Mouse (Mus musculus): ENCODE measurements around the gene Uck2.

Uck2 gene

DNA sequence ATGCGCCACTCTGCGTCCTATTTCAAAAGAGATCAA lies at the start of gene Uck2:
Uck2 (minus strand) TSS at position 1 of the 36 bp plus-strand sequence.
- no peak for DNase-seq (ENCODE audit: low spot score)

DNA sequence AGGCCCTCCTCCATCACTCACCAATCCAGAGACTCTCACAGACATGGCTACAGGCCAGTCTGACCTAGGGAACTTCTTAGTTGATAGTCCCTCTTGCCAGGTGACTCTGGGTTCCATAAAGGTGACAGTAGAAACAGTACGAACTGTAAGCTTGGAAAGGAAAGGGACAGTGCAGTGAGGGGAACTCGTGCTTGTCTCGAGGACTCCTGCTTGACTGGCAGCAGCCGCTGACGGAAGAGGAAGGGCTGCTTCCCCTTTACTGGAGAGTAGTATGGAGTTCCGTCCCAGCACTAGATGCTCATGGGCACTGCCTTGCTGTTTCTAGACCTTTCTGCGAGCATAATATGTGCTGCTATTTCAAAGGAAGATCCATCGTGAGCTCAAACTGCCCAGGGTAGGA lies 46.0 kb upstream of the Uck2 start:
- DNase-seq (ENCODE audit: low spot score) = no peak

DNA sequence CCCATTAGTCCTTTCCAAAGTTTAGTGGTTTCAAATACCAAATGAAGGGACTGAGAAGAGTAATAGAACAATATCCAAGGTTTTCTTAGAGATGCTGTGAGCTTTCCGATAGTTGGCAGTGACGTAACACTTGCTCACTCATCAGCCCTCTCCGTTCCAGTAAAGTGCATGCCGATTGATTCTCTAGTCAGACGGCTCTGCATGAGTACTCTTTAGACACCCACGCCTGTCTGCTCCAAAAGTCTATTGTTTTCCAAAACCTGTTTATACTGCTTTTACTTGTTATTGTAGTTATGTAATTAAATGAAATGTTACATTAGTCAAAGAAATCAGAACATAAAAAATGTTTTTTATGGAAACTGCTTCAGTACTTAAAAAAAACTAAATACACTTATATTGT lies 43.7 kb upstream of the Uck2 start:
- DNase-seq (ENCODE audit: low spot score) = no peak

DNA sequence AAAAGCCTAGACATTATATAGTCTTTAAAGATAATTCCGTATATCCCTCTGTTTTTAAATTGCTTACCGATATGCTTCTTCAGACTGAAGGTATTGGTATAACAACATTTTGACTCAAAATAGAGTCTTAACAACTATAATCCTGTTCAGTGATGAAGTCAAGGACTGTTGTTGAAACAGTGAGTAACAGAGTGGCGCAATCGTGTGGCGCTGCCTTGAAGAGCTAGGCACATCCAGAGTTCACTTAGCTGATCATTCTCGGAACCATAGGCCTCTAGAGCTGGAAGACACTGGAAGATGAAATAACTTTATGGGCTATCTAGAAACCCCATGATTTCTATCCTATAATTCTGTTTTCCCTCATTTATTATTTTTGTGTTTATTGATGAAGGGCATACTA lies 36.6 kb upstream of the Uck2 start:
- DNase-seq (ENCODE audit: low spot score) = no peak

DNA sequence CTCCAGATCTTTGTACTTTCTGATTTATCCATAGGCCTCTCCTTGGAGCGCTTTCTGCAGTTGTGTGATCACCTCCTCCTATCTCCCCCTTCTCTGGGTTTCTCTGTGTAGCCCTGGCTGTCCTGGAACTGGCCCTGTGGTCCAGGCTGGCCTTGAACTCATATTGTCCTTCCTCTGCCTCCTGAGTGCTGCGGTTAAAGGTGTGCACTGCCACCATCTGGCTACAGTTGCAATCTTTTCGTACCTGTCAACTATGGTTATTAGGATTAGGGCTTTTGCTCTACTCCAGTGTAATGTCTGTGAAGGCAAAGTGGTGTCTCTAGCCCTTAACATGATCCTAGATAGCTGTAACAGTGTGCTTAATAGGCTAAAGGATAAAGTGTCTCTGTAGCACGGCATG lies 28.1 kb upstream of the Uck2 start:
- no peak for DNase-seq (ENCODE audit: low spot score)

DNA sequence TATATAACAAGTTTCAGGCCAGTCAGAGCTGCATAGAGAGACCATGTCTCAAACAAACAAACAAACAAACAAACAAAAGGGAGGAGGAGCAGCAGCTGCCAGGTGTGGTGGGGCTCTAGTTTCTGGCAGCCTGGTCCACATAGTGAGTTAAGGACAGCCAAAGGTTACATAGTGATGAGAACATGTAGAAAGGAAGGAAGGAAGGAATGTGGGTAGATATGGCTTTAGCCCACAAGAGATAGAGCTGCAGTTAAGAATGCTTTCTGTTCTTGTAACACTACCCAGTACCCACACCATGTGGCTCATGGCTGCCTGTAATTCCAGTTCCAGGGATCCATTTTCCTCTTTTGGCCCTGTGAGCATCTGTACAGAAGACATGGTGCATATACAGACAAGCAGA lies 27.2 kb upstream of the Uck2 start:
- DNase-seq (ENCODE audit: low spot score) = no peak

DNA sequence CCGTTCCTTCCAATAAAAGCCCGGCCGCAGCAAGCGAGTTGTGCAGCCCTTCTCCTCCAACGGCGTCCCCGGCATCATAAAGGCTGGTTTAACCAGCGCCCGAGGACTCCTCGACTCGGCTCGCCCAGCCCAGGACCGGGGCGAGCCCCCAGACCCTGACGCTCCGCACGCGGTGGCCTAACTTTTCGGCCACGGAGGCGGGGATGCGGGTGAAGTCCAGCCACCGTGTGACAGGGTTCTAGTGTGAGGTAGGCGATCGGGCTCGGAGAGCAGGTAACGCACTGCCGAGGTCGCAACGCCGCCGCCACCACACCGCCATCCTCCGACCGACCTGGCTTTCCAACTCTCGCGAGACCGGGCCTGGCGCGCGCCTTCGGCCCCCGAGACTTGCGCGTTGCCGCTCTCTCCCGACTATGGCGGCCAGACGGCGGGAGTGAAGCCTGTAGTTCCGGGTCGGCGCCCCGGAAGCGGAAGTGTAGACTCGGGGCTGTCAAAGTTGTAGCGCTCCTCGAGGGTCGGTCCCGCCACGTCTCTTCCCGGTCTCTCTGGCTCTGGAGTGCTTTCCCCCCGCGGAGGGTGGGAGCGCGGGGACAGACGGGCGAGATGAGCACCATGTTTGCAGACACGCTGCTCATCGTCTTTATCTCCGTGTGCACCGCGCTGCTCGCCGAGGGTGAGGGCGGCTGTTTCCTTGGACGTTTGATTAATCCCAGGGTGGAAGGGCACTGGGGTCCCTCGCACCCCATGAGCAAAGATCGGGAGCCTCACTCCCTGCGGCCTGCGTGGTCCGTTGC lies 23.3 kb upstream of the Uck2 start, which contains the start of gene Tmco1:
Tmco1 (plus strand) TSS at position 118 of the 794 bp plus-strand sequence.
- DNase-seq (ENCODE audit: low spot score) = peak; percentile 97

DNA sequence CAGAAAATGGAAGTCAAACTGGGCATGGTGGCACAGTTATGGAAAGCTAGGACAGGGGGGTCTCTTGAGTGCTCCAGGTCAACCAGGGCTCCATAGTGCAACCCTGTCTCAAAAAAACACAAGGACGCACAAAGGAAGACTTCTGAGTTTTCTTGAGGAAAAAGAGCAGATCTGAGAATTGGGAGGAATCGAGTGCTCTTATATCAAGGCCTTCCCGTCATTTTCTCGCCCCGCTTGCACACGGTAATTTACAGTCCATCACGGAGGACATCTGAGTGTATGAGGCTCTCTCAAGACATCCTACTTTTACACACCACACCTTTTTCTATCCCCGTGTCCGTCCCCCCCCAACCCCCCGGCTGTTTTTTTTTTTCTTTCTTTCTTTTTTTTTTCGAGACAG lies 22.6 kb upstream of the Uck2 start:
- peak; percentile 28 for DNase-seq (ENCODE audit: low spot score)

DNA sequence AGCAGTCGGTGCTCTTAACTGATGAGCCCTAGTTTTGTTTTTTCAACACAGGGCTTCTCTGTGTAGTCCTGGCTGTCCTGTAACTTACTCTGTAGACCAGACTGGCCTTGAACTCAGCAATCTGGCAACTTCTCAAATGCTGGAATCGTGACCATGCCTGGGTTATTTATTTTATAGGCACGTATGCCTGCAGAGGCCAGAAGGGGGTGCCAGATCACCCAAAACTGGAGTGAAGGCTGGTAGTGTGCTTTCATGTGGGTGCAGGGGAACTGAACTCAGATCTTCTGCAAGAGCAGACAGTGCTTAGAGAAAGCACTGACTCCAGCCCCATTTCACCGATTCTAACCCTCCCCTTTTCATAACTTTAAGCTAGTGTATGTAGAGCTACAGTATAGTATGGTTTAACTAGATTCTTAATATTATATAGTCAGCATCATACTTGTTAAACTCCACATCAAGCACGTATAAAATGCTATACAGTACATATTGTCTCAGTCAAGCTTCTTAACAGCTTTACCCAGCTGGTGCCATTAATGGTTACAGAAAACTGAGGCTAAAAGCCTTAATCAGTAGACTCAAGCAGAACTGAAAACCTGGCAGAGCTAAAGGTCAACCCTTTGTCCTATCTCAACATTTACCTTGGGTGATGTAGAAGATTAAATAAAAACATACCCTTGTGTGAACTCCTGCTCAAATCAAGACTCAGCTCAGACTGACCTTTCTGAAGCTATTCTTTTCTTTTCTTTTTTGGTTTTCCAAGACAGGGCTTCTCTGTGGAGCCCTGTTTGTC lies 21.5 kb upstream of the Uck2 start:
- DNase-seq (ENCODE audit: low spot score) = peak; percentile 59

DNA sequence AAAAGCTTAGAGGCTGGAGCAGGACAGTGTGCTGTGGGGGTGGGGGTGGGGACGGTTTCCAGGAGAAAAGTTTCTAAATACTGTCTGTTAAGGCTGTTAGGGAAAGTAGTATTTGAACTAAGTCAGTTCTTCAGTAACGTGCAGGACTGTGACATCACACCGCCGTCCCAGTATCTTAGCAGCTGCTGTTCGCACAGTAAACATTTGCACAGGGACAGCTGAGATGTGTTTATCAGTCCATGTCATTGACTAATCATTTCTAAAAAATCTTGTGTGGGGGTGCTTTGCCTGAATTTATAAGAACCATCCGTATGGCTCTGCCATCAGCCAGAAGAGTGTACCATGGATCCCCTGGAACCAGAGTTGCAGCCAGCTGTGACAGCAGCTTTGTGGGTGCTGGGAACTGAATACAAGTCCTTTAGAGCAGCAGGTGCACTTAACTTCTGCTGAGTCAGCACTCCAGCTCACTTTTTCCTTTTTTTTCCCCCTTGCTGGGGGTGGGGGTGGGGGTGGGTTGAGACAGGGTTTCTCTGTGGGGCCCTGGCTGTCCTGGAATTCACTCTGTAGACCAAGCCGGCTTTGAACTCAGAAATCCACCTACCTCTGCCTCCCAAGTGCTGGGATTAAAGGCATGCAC lies 20.5 kb upstream of the Uck2 start:
- no peak for DNase-seq (ENCODE audit: low spot score)

DNA sequence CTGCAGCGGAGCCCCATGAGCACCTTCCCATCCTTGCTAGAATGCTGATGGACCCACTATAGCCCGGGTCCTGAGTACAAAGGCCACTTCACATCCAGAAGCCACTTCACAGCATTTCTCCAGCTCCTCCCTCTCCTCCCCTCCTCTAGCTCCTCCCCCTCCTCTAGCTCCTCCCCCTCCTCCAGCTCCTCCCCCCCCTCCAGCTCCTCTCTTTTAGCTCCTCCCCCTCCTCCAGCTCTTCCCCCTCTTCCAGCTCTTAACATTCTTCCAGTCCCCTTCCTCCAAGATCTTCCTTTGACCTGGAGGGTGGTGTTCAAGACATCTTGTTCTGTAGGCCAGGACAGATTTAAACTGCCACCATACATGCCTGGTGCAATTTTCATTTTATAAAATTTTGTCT lies 15.0 kb upstream of the Uck2 start:
- no peak for DNase-seq (ENCODE audit: low spot score)

DNA sequence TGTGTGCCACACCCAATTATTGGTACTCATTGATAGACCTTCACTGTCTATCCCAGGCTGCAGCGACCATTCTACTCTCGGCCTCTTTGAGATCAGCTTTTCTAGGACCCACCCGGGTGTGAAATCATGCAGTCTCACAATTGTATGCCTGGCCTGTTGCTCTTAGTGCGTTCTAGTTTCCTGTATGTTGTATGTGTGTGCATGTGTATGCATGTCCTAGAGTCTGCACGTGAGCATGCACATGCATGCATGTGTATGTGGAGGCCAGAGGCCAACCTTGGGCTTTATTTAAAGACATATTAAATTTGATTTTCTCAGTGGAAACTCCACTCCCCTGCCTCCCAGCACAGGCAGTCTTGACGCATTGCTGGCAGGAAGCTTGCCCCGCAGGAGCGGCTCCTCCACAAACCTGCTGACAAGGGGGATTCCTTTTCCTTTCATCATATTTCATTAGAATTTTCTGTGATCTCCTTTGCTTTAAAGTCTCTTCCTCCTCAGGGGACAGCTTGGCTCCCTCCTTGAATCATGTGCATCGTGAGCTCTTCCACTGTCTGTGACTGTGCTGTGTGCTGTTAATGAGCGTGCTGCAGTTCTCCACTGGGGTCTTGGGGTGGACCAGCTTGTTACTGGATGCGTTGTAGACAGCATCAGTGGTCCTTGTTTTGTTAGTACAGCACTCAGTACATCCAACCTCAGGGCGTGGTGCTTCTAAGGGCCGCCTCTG lies 10.7 kb upstream of the Uck2 start:
- no peak for DNase-seq (ENCODE audit: low spot score)

DNA sequence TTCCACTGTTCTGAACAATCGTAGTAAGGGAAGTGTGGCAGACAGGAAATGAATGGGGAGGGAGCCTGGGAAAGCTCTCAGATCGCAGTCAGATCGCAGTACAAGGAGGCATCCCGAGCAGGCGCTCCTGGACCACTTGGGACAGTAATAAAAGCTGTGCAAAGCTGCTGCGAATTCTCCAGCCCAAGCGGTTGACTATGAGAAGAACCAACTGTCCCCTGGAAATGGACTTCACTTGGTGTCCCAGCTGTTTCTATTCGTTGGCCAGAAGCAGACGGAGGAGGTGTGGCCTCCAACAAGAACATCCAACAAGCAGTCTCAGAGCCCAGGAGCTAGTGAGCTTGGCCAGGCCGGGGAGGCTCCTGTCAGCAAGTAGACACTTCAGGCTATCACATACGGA lies 7.3 kb upstream of the Uck2 start:
- DNase-seq (ENCODE audit: low spot score) = no peak

DNA sequence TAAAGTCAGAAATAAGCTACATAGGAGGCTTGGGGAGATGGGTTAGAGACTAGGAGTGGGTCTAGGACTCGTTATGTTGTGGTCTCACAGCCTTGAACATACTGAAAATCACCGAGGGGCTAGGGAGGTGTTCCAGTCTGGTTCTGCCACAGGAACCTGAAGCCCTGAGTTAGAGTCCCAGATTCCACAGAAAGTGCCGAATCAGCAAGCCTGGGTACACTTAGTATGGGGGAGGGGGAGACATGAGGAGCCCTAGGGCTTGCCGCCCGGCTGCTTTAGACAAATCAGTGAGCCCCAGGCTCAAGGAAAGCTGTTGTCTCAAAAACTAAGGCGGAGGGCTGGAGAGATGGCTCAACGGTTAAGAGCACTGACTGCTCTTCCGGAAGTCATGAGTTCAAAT lies 6.5 kb upstream of the Uck2 start:
- no peak for DNase-seq (ENCODE audit: low spot score)

DNA sequence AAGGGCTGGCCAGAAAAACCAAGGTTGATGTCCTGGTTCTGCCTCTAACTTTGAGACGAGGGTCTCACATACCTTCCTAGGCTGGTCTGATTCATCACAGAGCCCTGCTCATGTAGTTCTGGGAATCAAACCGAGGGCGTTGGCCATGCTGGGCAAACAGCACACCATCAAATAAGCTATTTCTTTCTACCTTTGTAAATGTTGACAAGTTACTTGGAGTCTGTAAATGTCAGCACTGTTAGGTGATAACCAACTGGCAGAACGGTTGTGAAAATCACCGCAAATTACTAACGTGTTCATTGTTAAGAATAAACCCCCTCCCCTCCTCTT lies 5.1 kb upstream of the Uck2 start:
- no peak for DNase-seq (ENCODE audit: low spot score)

DNA sequence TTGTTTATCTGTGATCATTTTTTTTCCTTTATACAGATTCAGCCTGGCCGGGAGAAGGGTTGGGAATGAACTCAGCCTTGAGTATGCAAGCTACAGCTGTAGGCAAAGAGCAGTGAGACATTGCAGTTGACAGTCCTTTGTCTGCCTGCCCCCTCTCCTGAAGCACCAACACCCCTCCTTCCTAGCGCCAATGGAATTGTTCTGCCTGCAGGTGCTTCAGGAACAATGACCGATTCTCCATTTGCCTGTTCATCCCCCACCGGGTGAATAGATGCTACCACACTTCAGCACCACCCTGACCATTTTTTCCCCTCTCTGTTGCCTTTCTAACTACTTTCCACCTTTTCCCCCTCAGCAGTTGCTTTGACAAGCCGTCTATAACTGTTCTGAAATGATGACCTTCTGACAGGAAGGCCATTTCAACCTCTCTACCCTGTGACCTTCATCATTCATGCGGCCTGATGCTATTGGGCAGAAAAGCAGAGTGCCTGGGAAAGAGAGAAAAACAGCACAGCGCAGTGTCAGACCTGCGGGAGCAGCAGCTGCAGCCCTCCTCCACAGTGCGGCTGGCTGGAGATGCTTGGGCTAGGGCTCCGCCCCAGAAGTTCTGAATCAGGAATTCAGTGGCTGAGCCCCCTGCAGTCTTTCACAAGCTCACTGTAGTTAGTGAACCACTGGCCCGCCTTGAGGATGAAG lies 4.6 kb upstream of the Uck2 start:
- DNase-seq (ENCODE audit: low spot score) = peak; percentile 69

DNA sequence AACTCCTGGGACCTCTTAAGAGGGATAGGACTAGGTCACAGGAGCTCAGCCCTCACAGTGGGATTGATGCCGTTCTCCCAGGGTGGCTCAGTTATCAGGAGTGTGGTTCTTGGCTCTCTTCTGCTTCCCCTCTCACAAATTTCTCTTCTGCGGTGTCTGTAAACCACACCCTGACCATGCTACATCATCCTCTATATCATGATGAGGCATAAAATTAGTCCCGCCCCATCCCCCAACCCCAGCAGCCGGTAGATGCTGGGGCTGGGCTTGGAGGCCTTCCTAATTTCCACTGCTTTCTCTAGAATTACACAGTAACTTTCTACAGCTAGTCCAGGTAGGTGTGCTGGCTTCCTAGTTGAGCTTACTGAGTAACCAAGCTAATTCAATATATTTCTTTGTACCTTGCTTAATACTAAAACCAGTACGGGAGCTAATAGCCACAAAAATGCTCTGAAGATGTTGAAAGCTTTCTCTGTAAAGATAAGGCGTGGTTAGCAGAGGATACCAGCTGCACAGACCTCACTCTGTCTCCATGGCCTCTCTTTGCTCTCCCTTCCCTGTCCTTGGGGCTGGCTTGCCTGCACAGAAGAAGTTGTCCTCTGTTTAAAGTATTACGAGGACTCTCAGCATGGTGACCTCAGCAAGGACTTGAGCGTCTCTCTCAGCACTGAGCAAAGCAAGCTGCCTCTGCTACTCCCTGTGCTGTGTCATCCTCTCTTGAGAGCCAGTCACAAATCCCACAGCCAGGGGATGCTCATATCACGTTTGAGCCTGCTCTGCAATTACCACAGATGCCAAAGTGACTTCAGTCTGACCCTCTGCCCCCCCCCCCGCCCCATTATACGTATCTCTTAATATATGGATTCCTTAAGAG lies 3.8 kb upstream of the Uck2 start:
- DNase-seq (ENCODE audit: low spot score) = no peak

DNA sequence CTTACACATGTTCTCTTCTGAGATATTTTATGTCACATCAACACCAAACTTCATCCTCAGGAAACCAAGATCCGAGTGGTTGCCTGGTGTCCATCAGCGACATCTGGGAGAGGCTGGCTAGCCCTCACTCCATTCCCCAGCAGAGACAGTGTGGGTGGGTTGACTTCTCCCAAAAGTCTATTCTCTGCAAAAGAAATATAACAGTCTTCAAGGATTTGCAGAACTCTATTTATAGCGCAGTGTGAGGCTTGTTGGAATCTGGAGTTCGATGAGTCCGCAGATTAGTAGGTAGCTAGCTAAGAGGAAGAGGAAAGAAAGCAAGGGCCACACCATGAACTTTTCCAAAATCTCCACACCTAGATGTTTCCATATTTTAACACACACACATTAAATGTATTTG lies 2.0 kb upstream of the Uck2 start:
- no peak for DNase-seq (ENCODE audit: low spot score)

DNA sequence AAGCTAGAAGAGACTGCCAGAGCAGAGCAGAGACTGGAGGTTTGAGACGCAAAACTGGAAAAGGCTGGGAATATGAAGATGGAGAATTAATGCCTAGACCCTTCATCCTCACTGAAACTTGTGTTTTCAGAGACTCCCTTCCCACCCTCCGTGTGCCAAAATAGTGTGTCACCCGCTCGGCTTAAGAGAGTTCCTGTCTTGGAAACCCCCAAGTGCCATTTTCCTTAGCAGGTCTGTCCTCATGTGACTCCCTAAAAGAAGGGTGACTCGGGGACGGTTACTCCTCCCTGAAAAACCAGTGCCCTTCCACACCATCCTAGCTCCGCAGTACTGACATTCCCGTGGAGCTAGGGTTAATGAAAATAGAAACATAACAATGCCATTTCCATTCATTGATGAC lies 236 bp upstream of the Uck2 start:
- no peak for DNase-seq (ENCODE audit: low spot score)

DNA sequence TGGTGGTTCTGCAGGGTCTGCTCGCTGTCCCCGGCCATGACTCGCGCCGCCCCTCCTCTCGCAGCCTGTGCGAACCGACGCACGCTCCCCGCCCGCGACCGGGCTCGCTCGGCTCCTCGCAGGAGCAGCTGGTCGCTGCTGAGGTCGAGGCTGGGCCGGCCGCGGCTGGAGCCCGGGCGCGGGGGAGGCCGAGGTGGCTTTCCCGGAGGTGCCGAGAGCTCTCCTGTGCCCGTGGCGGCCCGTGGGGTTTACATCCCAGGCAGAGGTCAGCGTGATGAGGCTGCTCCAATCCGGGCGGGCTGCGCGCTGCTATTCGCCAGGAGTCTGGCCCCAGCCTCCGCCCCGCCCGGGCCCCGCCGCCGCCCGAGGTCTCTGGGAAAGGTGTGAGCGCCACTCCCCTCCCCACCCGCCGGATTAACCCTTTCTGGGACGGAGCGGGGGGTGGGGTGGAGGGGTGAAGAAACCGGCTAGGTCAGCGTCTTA lies 242 bp downstream of the Uck2 start:
- DNase-seq (ENCODE audit: low spot score) = peak; percentile 93

DNA sequence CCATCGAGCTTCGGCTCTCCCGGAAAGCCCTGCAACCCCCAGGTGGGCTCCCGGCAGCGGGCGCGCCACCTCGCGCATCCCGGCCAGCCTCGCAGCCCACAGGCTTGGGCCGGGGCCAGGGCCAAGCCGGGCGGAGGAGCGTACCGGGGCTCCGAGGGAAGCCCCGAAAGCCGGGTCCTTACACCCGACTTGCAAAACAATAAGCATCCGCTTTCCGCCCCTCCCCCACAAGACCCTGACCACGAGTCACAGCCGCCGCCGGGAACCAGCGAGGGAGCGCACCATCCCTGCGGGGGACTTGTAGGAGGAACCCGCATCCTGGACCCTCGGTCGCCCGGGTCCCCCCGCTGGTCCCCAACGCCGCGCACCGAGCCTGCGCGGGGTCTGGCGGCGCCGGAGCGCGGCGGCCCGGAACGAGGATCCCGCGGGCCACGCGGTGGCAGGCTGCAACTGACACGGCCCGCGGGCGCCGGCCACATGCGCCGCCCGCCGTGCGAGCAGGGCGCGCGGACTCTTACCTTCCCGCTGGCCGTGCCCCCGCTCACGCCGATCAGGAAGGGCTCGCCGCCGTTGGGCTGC lies 773 bp downstream of the Uck2 start:
- peak; percentile 85 for DNase-seq (ENCODE audit: low spot score)

Measured in embryo, embryonic 10.5 days (tissue).